Mouse (Mus musculus): ENCODE data around the gene Kcna2. TPM values are rescaled to one million over a fixed set of nuclear protein-coding genes. Genes with fewer than 3 reads are reported as not detected.

Kcna2 gene
- polyA plus RNA-seq, 1 experiment = 3.8 TPM

- H3K4me1 ChIP-seq (ENCODE audit: control insufficient read depth, insufficient read depth, insufficient read length) = no peaks in the 10 kb centered on the region
- no peak overlapping the region for H3K27ac ChIP-seq (ENCODE audit: insufficient read depth, low read length)
- H3K27me3 ChIP-seq (ENCODE audit: control insufficient read depth, insufficient read depth, low read length) = no peaks in the 10 kb centered on the region
- no peak overlapping the region for H3K4me3 ChIP-seq (ENCODE audit: extremely low read depth, insufficient read depth, insufficient read length)
- H3K36me3 ChIP-seq (ENCODE audit: control insufficient read depth, insufficient read depth, low read length) = no peaks in the 10 kb centered on the region
- no peak for DNase-seq (ENCODE audit: low read depth in 1 of 2, low spot score in 2 of 2)
- TF ChIP-seq POLR2A (IDR thresholded peaks at IDR 0.05; ENCODE audit: low read depth, low read length) = no peak
- TF ChIP-seq CTCF (IDR thresholded peaks at IDR 0.05; ENCODE audit: extremely low read depth, insufficient read depth, insufficient read length, insufficient replicate concordance) = no peak
- WGBS = 85% methylated on average over 1 of the region's 1 CpGs
Measured at GRCm38 (mm10) chr3:107127667-107128066, 26.7 kb downstream of the Kcna2 start.

- 71% methylated on average over 3 of the region's 3 CpGs for WGBS
- no peak for DNase-seq (ENCODE audit: low read depth in 1 of 2, low spot score in 2 of 2)
- Histone ChIP-seq H3K27me3 (ENCODE audit: control insufficient read depth, insufficient read depth, low read length) (no peaks in the 10 kb centered on the region), H3K4me1 (ENCODE audit: control insufficient read depth, insufficient read depth, insufficient read length) (no peaks in the 10 kb centered on the region), H3K4me3 (ENCODE audit: extremely low read depth, insufficient read depth, insufficient read length) (no peak overlapping the region), H3K27ac (ENCODE audit: insufficient read depth, low read length) (no peak overlapping the region), H3K36me3 (ENCODE audit: control insufficient read depth, insufficient read depth, low read length) (no peaks in the 10 kb centered on the region)
- TF ChIP-seq CTCF (IDR thresholded peaks at IDR 0.05; ENCODE audit: extremely low read depth, insufficient read depth, insufficient read length, insufficient replicate concordance) (no peak), POLR2A (IDR thresholded peaks at IDR 0.05; ENCODE audit: low read depth, low read length) (no peak)
Measured at GRCm38 (mm10) chr3:107128421-107128820, 27.5 kb downstream of the Kcna2 start.

GRCm38 (mm10) chr3:107129251-107129650 lies 28.3 kb downstream of the Kcna2 start:
- no peak overlapping the region for H3K27ac ChIP-seq (ENCODE audit: insufficient read depth, low read length)
- H3K36me3 ChIP-seq (ENCODE audit: control insufficient read depth, insufficient read depth, low read length) = no peaks in the 10 kb centered on the region
- no peaks in the 10 kb centered on the region for H3K4me1 ChIP-seq (ENCODE audit: control insufficient read depth, insufficient read depth, insufficient read length)
- no peak for DNase-seq (ENCODE audit: low read depth in 1 of 2, low spot score in 2 of 2)
- WGBS = 83% methylated on average over 2 of the region's 2 CpGs
- TF ChIP-seq POLR2A (IDR thresholded peaks at IDR 0.05; ENCODE audit: low read depth, low read length) (no peak), CTCF (IDR thresholded peaks at IDR 0.05; ENCODE audit: extremely low read depth, insufficient read depth, insufficient read length, insufficient replicate concordance) (no peak)
- H3K27me3 ChIP-seq (ENCODE audit: control insufficient read depth, insufficient read depth, low read length) = no peaks in the 10 kb centered on the region
- no peak overlapping the region for H3K4me3 ChIP-seq (ENCODE audit: extremely low read depth, insufficient read depth, insufficient read length)

GRCm38 (mm10) chr3:107130661-107131326 lies 29.8 kb downstream of the Kcna2 start:
- TF ChIP-seq CTCF (IDR thresholded peaks at IDR 0.05; ENCODE audit: extremely low read depth, insufficient read depth, insufficient read length, insufficient replicate concordance) (no peak), POLR2A (IDR thresholded peaks at IDR 0.05; ENCODE audit: low read depth, low read length) (no peak)
- no peak overlapping the region for H3K4me3 ChIP-seq (ENCODE audit: extremely low read depth, insufficient read depth, insufficient read length)
- no peak for DNase-seq (ENCODE audit: low read depth in 1 of 2, low spot score in 2 of 2)
- H3K27ac ChIP-seq (ENCODE audit: insufficient read depth, low read length) = no peak overlapping the region
- WGBS = 85% methylated on average over 4 of the region's 4 CpGs
- no peaks in the 10 kb centered on the region for H3K36me3 ChIP-seq (ENCODE audit: control insufficient read depth, insufficient read depth, low read length)
- H3K27me3 ChIP-seq (ENCODE audit: control insufficient read depth, insufficient read depth, low read length) = no peaks in the 10 kb centered on the region
- H3K4me1 ChIP-seq (ENCODE audit: control insufficient read depth, insufficient read depth, insufficient read length) = no peaks in the 10 kb centered on the region

- DNase-seq (ENCODE audit: low read depth in 1 of 2, low spot score in 2 of 2) = no peak
- Histone ChIP-seq H3K4me1 (ENCODE audit: control insufficient read depth, insufficient read depth, insufficient read length) (no peaks in the 10 kb centered on the region), H3K27ac (ENCODE audit: insufficient read depth, low read length) (no peak overlapping the region), H3K4me3 (ENCODE audit: extremely low read depth, insufficient read depth, insufficient read length) (no peak overlapping the region), H3K36me3 (ENCODE audit: control insufficient read depth, insufficient read depth, low read length) (no peaks in the 10 kb centered on the region), H3K27me3 (ENCODE audit: control insufficient read depth, insufficient read depth, low read length) (no peaks in the 10 kb centered on the region; the same call in 1 of the 2 replicates)
- 78% methylated on average over 6 of the region's 6 CpGs for WGBS
- TF ChIP-seq POLR2A (IDR thresholded peaks at IDR 0.05; ENCODE audit: low read depth, low read length) (no peak), CTCF (IDR thresholded peaks at IDR 0.05; ENCODE audit: extremely low read depth, insufficient read depth, insufficient read length, insufficient replicate concordance) (no peak)
Measured at GRCm38 (mm10) chr3:107131846-107132245, 30.9 kb downstream of the Kcna2 start.

- H3K27me3 ChIP-seq (ENCODE audit: control insufficient read depth, insufficient read depth, low read length) = no peaks in the 10 kb centered on the region; the same call in 1 of the 2 replicates
- DNase-seq (ENCODE audit: low read depth in 1 of 2, low spot score in 2 of 2) = no peak
- H3K36me3 ChIP-seq (ENCODE audit: control insufficient read depth, insufficient read depth, low read length) = no peaks in the 10 kb centered on the region
- no peak overlapping the region for H3K27ac ChIP-seq (ENCODE audit: insufficient read depth, low read length)
- WGBS = 90% methylated on average over 6 of the region's 6 CpGs
- H3K4me1 ChIP-seq (ENCODE audit: control insufficient read depth, insufficient read depth, insufficient read length) = no peaks in the 10 kb centered on the region
- no peak overlapping the region for H3K4me3 ChIP-seq (ENCODE audit: extremely low read depth, insufficient read depth, insufficient read length)
- TF ChIP-seq CTCF (IDR thresholded peaks at IDR 0.05; ENCODE audit: extremely low read depth, insufficient read depth, insufficient read length, insufficient replicate concordance) (no peak), POLR2A (IDR thresholded peaks at IDR 0.05; ENCODE audit: low read depth, low read length) (no peak)
Measured at GRCm38 (mm10) chr3:107132651-107133050, 31.7 kb downstream of the Kcna2 start.

- TF ChIP-seq CTCF (IDR thresholded peaks at IDR 0.05; ENCODE audit: extremely low read depth, insufficient read depth, insufficient read length, insufficient replicate concordance) (no peak), POLR2A (IDR thresholded peaks at IDR 0.05; ENCODE audit: low read depth, low read length) (no peak)
- WGBS = 72% methylated on average over 3 of the region's 3 CpGs
- Histone ChIP-seq H3K36me3 (ENCODE audit: control insufficient read depth, insufficient read depth, low read length) (no peaks in the 10 kb centered on the region), H3K27ac (ENCODE audit: insufficient read depth, low read length) (no peak overlapping the region), H3K4me3 (ENCODE audit: extremely low read depth, insufficient read depth, insufficient read length) (no peak overlapping the region), H3K27me3 (ENCODE audit: control insufficient read depth, insufficient read depth, low read length) (no peaks in the 10 kb centered on the region; the same call in 1 of the 2 replicates), H3K4me1 (ENCODE audit: control insufficient read depth, insufficient read depth, insufficient read length) (no peaks in the 10 kb centered on the region)
- no peak for DNase-seq (ENCODE audit: low read depth in 1 of 2, low spot score in 2 of 2)
Measured at GRCm38 (mm10) chr3:107134457-107134856, 33.5 kb downstream of the Kcna2 start.

Data from spleen, adult 2 months (tissue).